Mouse (Mus musculus): ENCODE measurements at regions not wholly inside any gene's neighbourhood (a gene's known extent, or its start where the extent isn't known, plus 50 kb on each side); places are given as distances from the start of the nearest gene placed in this dataset.

- ATAC-seq (ENCODE audit: low FRiP score, low TSS enrichment): no peak
- Histone ChIP-seq H3K4me1 (ENCODE audit: control insufficient read depth, insufficient read depth, low read length) (no peaks in the 10 kb centered on the region), H3K36me3 (ENCODE audit: control insufficient read depth, insufficient read depth, low read length) (no peaks in the 10 kb centered on the region), H3K9ac (ENCODE audit: low read depth, low read length) (no peak overlapping the region), H3K27ac (ENCODE audit: low read depth, low read length) (no peak overlapping the region), H3K4me2 (replicated peaks; ENCODE audit: low read depth, low read length) (no peak overlapping the region), H3K9me3 (ENCODE audit: control insufficient read depth, low read length) (0 out of 2 replicates have a peak, but pooled peaks cover 4% of the 10 kb centered on the region), H3K27me3 (ENCODE audit: control insufficient read depth, insufficient read depth, low read length) (no peaks in the 10 kb centered on the region), H3K4me3 (ENCODE audit: low read length) (no peak overlapping the region)
- WGBS: 36% methylated on average over 2 of the region's 2 CpGs
Measured at GRCm38 (mm10) chr12:28342735-28343134, 209.5 kb downstream of the Dcdc2c start.

GRCm38 (mm10) chr12:28332591-28332990 lies 219.6 kb downstream of the Dcdc2c start:
- no peak overlapping the region for H3K9ac ChIP-seq (ENCODE audit: low read depth, low read length)
- no peak overlapping the region for H3K4me3 ChIP-seq (ENCODE audit: low read length)
- H3K36me3 ChIP-seq (ENCODE audit: control insufficient read depth, insufficient read depth, low read length): no peaks in the 10 kb centered on the region
- H3K9me3 ChIP-seq (ENCODE audit: control insufficient read depth, low read length): no peaks in the 10 kb centered on the region
- WGBS: 16% methylated on average over 5 of the region's 5 CpGs
- ATAC-seq (ENCODE audit: low FRiP score, low TSS enrichment): no peak
- no peak overlapping the region for H3K4me2 ChIP-seq (replicated peaks; ENCODE audit: low read depth, low read length)
- H3K27ac ChIP-seq (ENCODE audit: low read depth, low read length): no peak overlapping the region
- no peaks in the 10 kb centered on the region for H3K27me3 ChIP-seq (ENCODE audit: control insufficient read depth, insufficient read depth, low read length)
- H3K4me1 ChIP-seq (ENCODE audit: control insufficient read depth, insufficient read depth, low read length): no peaks in the 10 kb centered on the region

- no peak for ATAC-seq (ENCODE audit: low FRiP score, low TSS enrichment)
- Histone ChIP-seq H3K4me2 (replicated peaks; ENCODE audit: low read depth, low read length) (no peak overlapping the region), H3K36me3 (ENCODE audit: control insufficient read depth, insufficient read depth, low read length) (no peaks in the 10 kb centered on the region), H3K9ac (ENCODE audit: low read depth, low read length) (no peak overlapping the region), H3K27me3 (ENCODE audit: control insufficient read depth, insufficient read depth, low read length) (no peaks in the 10 kb centered on the region), H3K27ac (ENCODE audit: low read depth, low read length) (no peak overlapping the region), H3K4me3 (ENCODE audit: low read length) (no peak overlapping the region), H3K4me1 (ENCODE audit: control insufficient read depth, insufficient read depth, low read length) (no peaks in the 10 kb centered on the region), H3K9me3 (ENCODE audit: control insufficient read depth, low read length) (no peaks in the 10 kb centered on the region)
- 75% methylated on average over 2 of the region's 2 CpGs for WGBS
Measured at GRCm38 (mm10) chr12:28331843-28332242, 220.4 kb downstream of the Dcdc2c start.

GRCm38 (mm10) chr12:28323659-28324058 lies 228.5 kb downstream of the Dcdc2c start:
- no peak overlapping the region for H3K4me2 ChIP-seq (replicated peaks; ENCODE audit: low read depth, low read length)
- 79% methylated on average over 2 of the region's 2 CpGs for WGBS
- no peak overlapping the region for H3K4me3 ChIP-seq (ENCODE audit: low read length)
- H3K27ac ChIP-seq (ENCODE audit: low read depth, low read length): no peak overlapping the region
- ATAC-seq (ENCODE audit: low FRiP score, low TSS enrichment): no peak
- H3K36me3 ChIP-seq (ENCODE audit: control insufficient read depth, insufficient read depth, low read length): no peaks in the 10 kb centered on the region
- no peak overlapping the region for H3K9ac ChIP-seq (ENCODE audit: low read depth, low read length)
- H3K4me1 ChIP-seq (ENCODE audit: control insufficient read depth, insufficient read depth, low read length): no peaks in the 10 kb centered on the region
- no peaks in the 10 kb centered on the region for H3K27me3 ChIP-seq (ENCODE audit: control insufficient read depth, insufficient read depth, low read length)
- H3K9me3 ChIP-seq (ENCODE audit: control insufficient read depth, low read length): no peaks in the 10 kb centered on the region

- H3K36me3 ChIP-seq (ENCODE audit: control insufficient read depth, insufficient read depth, low read length): no peaks in the 10 kb centered on the region
- no peaks in the 10 kb centered on the region for H3K4me1 ChIP-seq (ENCODE audit: control insufficient read depth, insufficient read depth, low read length)
- 79% methylated on average over 5 of the region's 5 CpGs for WGBS
- no peaks in the 10 kb centered on the region for H3K9me3 ChIP-seq (ENCODE audit: control insufficient read depth, low read length)
- no peak overlapping the region for H3K4me3 ChIP-seq (ENCODE audit: low read length)
- no peak overlapping the region for H3K4me2 ChIP-seq (replicated peaks; ENCODE audit: low read depth, low read length)
- no peaks in the 10 kb centered on the region for H3K27me3 ChIP-seq (ENCODE audit: control insufficient read depth, insufficient read depth, low read length)
- H3K9ac ChIP-seq (ENCODE audit: low read depth, low read length): no peak overlapping the region
- no peak for ATAC-seq (ENCODE audit: low FRiP score, low TSS enrichment)
- H3K27ac ChIP-seq (ENCODE audit: low read depth, low read length): no peak overlapping the region
Measured at GRCm38 (mm10) chr12:28309226-28309625, 243.0 kb downstream of the Dcdc2c start.

GRCm38 (mm10) chr12:28302038-28302581 lies 250.1 kb downstream of the Dcdc2c start:
- Histone ChIP-seq H3K4me3 (ENCODE audit: low read length) (no peak overlapping the region), H3K9me3 (ENCODE audit: control insufficient read depth, low read length) (no peaks in the 10 kb centered on the region), H3K36me3 (ENCODE audit: control insufficient read depth, insufficient read depth, low read length) (no peaks in the 10 kb centered on the region), H3K4me2 (replicated peaks; ENCODE audit: low read depth, low read length) (no peak overlapping the region), H3K27ac (ENCODE audit: low read depth, low read length) (no peak overlapping the region), H3K9ac (ENCODE audit: low read depth, low read length) (no peak overlapping the region), H3K4me1 (ENCODE audit: control insufficient read depth, insufficient read depth, low read length) (no peaks in the 10 kb centered on the region), H3K27me3 (ENCODE audit: control insufficient read depth, insufficient read depth, low read length) (no peaks in the 10 kb centered on the region)
- 65% methylated on average over 2 of the region's 2 CpGs for WGBS
- ATAC-seq (ENCODE audit: low FRiP score, low TSS enrichment): no peak

GRCm38 (mm10) chr12:28288376-28288896 lies 263.8 kb downstream of the Dcdc2c start:
- Histone ChIP-seq H3K9me3 (ENCODE audit: control insufficient read depth, low read length) (no peaks in the 10 kb centered on the region), H3K9ac (ENCODE audit: low read depth, low read length) (no peak overlapping the region), H3K27ac (ENCODE audit: low read depth, low read length) (no peak overlapping the region), H3K4me3 (ENCODE audit: low read length) (no peak overlapping the region), H3K36me3 (ENCODE audit: control insufficient read depth, insufficient read depth, low read length) (no peaks in the 10 kb centered on the region), H3K4me2 (replicated peaks; ENCODE audit: low read depth, low read length) (no peak overlapping the region), H3K4me1 (ENCODE audit: control insufficient read depth, insufficient read depth, low read length) (no peaks in the 10 kb centered on the region), H3K27me3 (ENCODE audit: control insufficient read depth, insufficient read depth, low read length) (no peaks in the 10 kb centered on the region)
- no peak for ATAC-seq (ENCODE audit: low FRiP score, low TSS enrichment)
- 90% methylated on average over 5 of the region's 5 CpGs for WGBS

- Histone ChIP-seq H3K4me2 (replicated peaks; ENCODE audit: low read depth, low read length) (no peak overlapping the region), H3K27ac (ENCODE audit: low read depth, low read length) (no peak overlapping the region), H3K36me3 (ENCODE audit: control insufficient read depth, insufficient read depth, low read length) (no peaks in the 10 kb centered on the region), H3K9ac (ENCODE audit: low read depth, low read length) (no peak overlapping the region), H3K4me3 (ENCODE audit: low read length) (no peak overlapping the region), H3K27me3 (ENCODE audit: control insufficient read depth, insufficient read depth, low read length) (no peaks in the 10 kb centered on the region), H3K4me1 (ENCODE audit: control insufficient read depth, insufficient read depth, low read length) (no peaks in the 10 kb centered on the region), H3K9me3 (ENCODE audit: control insufficient read depth, low read length) (no peaks in the 10 kb centered on the region)
- ATAC-seq (ENCODE audit: low FRiP score, low TSS enrichment): no peak
- WGBS: 80% methylated on average over 3 of the region's 3 CpGs
Measured at GRCm38 (mm10) chr12:28255524-28255923, 296.7 kb downstream of the Dcdc2c start.

GRCm38 (mm10) chr12:28250526-28250925 lies 301.7 kb downstream of the Dcdc2c start:
- 54% methylated on average over 1 of the region's 1 CpGs for WGBS
- H3K36me3 ChIP-seq (ENCODE audit: control insufficient read depth, insufficient read depth, low read length): no peaks in the 10 kb centered on the region
- no peak overlapping the region for H3K27ac ChIP-seq (ENCODE audit: low read depth, low read length)
- no peaks in the 10 kb centered on the region for H3K4me1 ChIP-seq (ENCODE audit: control insufficient read depth, insufficient read depth, low read length)
- no peak for ATAC-seq (ENCODE audit: low FRiP score, low TSS enrichment)
- no peak overlapping the region for H3K9ac ChIP-seq (ENCODE audit: low read depth, low read length)
- H3K27me3 ChIP-seq (ENCODE audit: control insufficient read depth, insufficient read depth, low read length): no peaks in the 10 kb centered on the region
- no peaks in the 10 kb centered on the region for H3K9me3 ChIP-seq (ENCODE audit: control insufficient read depth, low read length)
- H3K4me2 ChIP-seq (replicated peaks; ENCODE audit: low read depth, low read length): no peak overlapping the region
- H3K4me3 ChIP-seq (ENCODE audit: low read length): no peak overlapping the region

Measured in kidney, embryonic 14.5 days (tissue).